Mouse (Mus musculus): Measurements from ENCODE around the gene Nfam1. TPM values are rescaled to one million over a fixed set of nuclear protein-coding genes. Genes with fewer than 3 reads are reported as not detected.
A peak's percentile ranks its signal among the peaks of the same experiment; 100 is the strongest.
"Not testable (repeated sequence)": the region's sequence is repeated elsewhere in the genome, so short reads cannot be mapped to it uniquely, and the experiment has no call there.

Gene Nfam1
- polyA plus RNA-seq, 1 experiment from 2014 or later = 0.31 TPM

- ATAC-seq (ENCODE audit: low read depth) = no peak
- Histone ChIP-seq H3K9ac (replicated peaks; ENCODE audit: low read depth, low read length) (no peak overlapping the region), H3K36me3 (ENCODE audit: control insufficient read depth, insufficient read depth, low read length) (no peaks in the 10 kb centered on the region), H3K4me2 (ENCODE audit: low read depth, low read length) (no peak overlapping the region), H3K9me3 (ENCODE audit: control insufficient read depth, low read length) (no peaks in the 10 kb centered on the region), H3K4me3 (ENCODE audit: low read depth, low read length) (no peak overlapping the region), H3K4me1 (ENCODE audit: control insufficient read depth, insufficient read depth, low read length) (peaks cover 20% of the 10 kb centered on the region), H3K27ac (ENCODE audit: low read depth, low read length) (peak overlapping the region; percentile 35; the same call in 1 of the 2 replicates), H3K27me3 (ENCODE audit: control insufficient read depth, insufficient read depth, low read length) (no peaks in the 10 kb centered on the region)
- 43% methylated on average over 5 of the region's 5 CpGs for WGBS
These were observed 26.1 kb upstream of the Nfam1 start for GRCm38 (mm10) chr15:83059233-83059660.

GRCm38 (mm10) chr15:83057533-83057932 is 24.4 kb upstream of the Nfam1 start:
- H3K9me3 ChIP-seq (ENCODE audit: control insufficient read depth, low read length) = no peaks in the 10 kb centered on the region
- peak overlapping the region; percentile 91 for H3K27ac ChIP-seq (ENCODE audit: low read depth, low read length)
- no peak overlapping the region for H3K4me3 ChIP-seq (ENCODE audit: low read depth, low read length)
- H3K36me3 ChIP-seq (ENCODE audit: control insufficient read depth, insufficient read depth, low read length) = no peaks in the 10 kb centered on the region
- no peak overlapping the region for H3K9ac ChIP-seq (replicated peaks; ENCODE audit: low read depth, low read length)
- H3K4me1 ChIP-seq (ENCODE audit: control insufficient read depth, insufficient read depth, low read length) = peaks cover 20% of the 10 kb centered on the region
- 71% methylated on average over 8 of the region's 8 CpGs for WGBS
- no peaks in the 10 kb centered on the region for H3K27me3 ChIP-seq (ENCODE audit: control insufficient read depth, insufficient read depth, low read length)
- no peak overlapping the region for H3K4me2 ChIP-seq (ENCODE audit: low read depth, low read length)
- ATAC-seq (ENCODE audit: low read depth) = no peak

- H3K36me3 ChIP-seq (ENCODE audit: control insufficient read depth, insufficient read depth, low read length) = no peaks in the 10 kb centered on the region
- H3K27ac ChIP-seq (ENCODE audit: low read depth, low read length) = peak overlapping the region; percentile 91
- H3K4me2 ChIP-seq (ENCODE audit: low read depth, low read length) = peak overlapping the region; percentile 48
- no peaks in the 10 kb centered on the region for H3K9me3 ChIP-seq (ENCODE audit: control insufficient read depth, low read length)
- H3K27me3 ChIP-seq (ENCODE audit: control insufficient read depth, insufficient read depth, low read length) = no peaks in the 10 kb centered on the region
- H3K9ac ChIP-seq (replicated peaks; ENCODE audit: low read depth, low read length) = peak overlapping the region; percentile 49
- H3K4me1 ChIP-seq (ENCODE audit: control insufficient read depth, insufficient read depth, low read length) = peaks cover 20% of the 10 kb centered on the region
- under 1% methylated on average over 29 of the region's 29 CpGs for WGBS
- H3K4me3 ChIP-seq (ENCODE audit: low read depth, low read length) = peak overlapping the region; percentile 24
- peak; percentile 85 for ATAC-seq (ENCODE audit: low read depth)
These were observed 23.4 kb upstream of the Nfam1 start for GRCm38 (mm10) chr15:83056378-83057083.

GRCm38 (mm10) chr15:83055569-83055968 is 22.5 kb upstream of the Nfam1 start:
- Histone ChIP-seq H3K27ac (ENCODE audit: low read depth, low read length) (peak overlapping the region; percentile 91), H3K27me3 (ENCODE audit: control insufficient read depth, insufficient read depth, low read length) (no peaks in the 10 kb centered on the region), H3K9me3 (ENCODE audit: control insufficient read depth, low read length) (no peaks in the 10 kb centered on the region), H3K4me1 (ENCODE audit: control insufficient read depth, insufficient read depth, low read length) (peaks cover 20% of the 10 kb centered on the region), H3K4me3 (ENCODE audit: low read depth, low read length) (no peak overlapping the region), H3K4me2 (ENCODE audit: low read depth, low read length) (no peak overlapping the region), H3K36me3 (ENCODE audit: control insufficient read depth, insufficient read depth, low read length) (no peaks in the 10 kb centered on the region), H3K9ac (replicated peaks; ENCODE audit: low read depth, low read length) (no peak overlapping the region)
- WGBS = 33% methylated on average over 5 of the region's 5 CpGs
- ATAC-seq (ENCODE audit: low read depth) = no peak

GRCm38 (mm10) chr15:83053261-83053660 is 20.2 kb upstream of the Nfam1 start:
- no peak overlapping the region for H3K27ac ChIP-seq (ENCODE audit: low read depth, low read length)
- H3K4me1 ChIP-seq (ENCODE audit: control insufficient read depth, insufficient read depth, low read length) = peaks cover 11% of the 10 kb centered on the region

GRCm38 (mm10) chr15:83052341-83053104 is 19.4 kb upstream of the Nfam1 start:
- H3K9ac ChIP-seq (replicated peaks; ENCODE audit: low read depth, low read length) = no peak overlapping the region
- H3K4me1 ChIP-seq (ENCODE audit: control insufficient read depth, insufficient read depth, low read length) = peaks cover 13% of the 10 kb centered on the region
- H3K36me3 ChIP-seq (ENCODE audit: control insufficient read depth, insufficient read depth, low read length) = no peaks in the 10 kb centered on the region
- no peak overlapping the region for H3K4me2 ChIP-seq (ENCODE audit: low read depth, low read length)
- H3K9me3 ChIP-seq (ENCODE audit: control insufficient read depth, low read length) = no peaks in the 10 kb centered on the region
- WGBS = 69% methylated on average over 6 of the region's 6 CpGs
- H3K4me3 ChIP-seq (ENCODE audit: low read depth, low read length) = no peak overlapping the region
- H3K27me3 ChIP-seq (ENCODE audit: control insufficient read depth, insufficient read depth, low read length) = no peaks in the 10 kb centered on the region
- ATAC-seq (ENCODE audit: low read depth) = no peak
- no peak overlapping the region for H3K27ac ChIP-seq (ENCODE audit: low read depth, low read length)

More at GRCm38 (mm10) chr15:83053261-83053660, 20.2 kb upstream of the Nfam1 start:
- H3K4me3 ChIP-seq (ENCODE audit: low read depth, low read length) = no peak overlapping the region
- H3K9ac ChIP-seq (replicated peaks; ENCODE audit: low read depth, low read length) = no peak overlapping the region
- H3K4me2 ChIP-seq (ENCODE audit: low read depth, low read length) = no peak overlapping the region
- 20% methylated on average over 11 of the region's 11 CpGs for WGBS
- ATAC-seq (ENCODE audit: low read depth) = no peak
- no peaks in the 10 kb centered on the region for H3K27me3 ChIP-seq (ENCODE audit: control insufficient read depth, insufficient read depth, low read length)
- H3K9me3 ChIP-seq (ENCODE audit: control insufficient read depth, low read length) = no peaks in the 10 kb centered on the region
- H3K36me3 ChIP-seq (ENCODE audit: control insufficient read depth, insufficient read depth, low read length) = no peaks in the 10 kb centered on the region

- no peak for ATAC-seq (ENCODE audit: low read depth)
- Histone ChIP-seq H3K4me1 (ENCODE audit: control insufficient read depth, insufficient read depth, low read length) (0 out of 2 replicates have a peak, but pooled peaks cover 4% of the 10 kb centered on the region), H3K4me3 (ENCODE audit: low read depth, low read length) (no peak overlapping the region), H3K27ac (ENCODE audit: low read depth, low read length) (no peak overlapping the region), H3K9ac (replicated peaks; ENCODE audit: low read depth, low read length) (no peak overlapping the region), H3K27me3 (ENCODE audit: control insufficient read depth, insufficient read depth, low read length) (no peaks in the 10 kb centered on the region), H3K4me2 (ENCODE audit: low read depth, low read length) (no peak overlapping the region), H3K9me3 (ENCODE audit: control insufficient read depth, low read length) (no peaks in the 10 kb centered on the region), H3K36me3 (ENCODE audit: control insufficient read depth, insufficient read depth, low read length) (no peaks in the 10 kb centered on the region)
- WGBS = 89% methylated on average over 7 of the region's 7 CpGs
These were observed 13.6 kb upstream of the Nfam1 start for GRCm38 (mm10) chr15:83046730-83047129.

GRCm38 (mm10) chr15:83046308-83046707 is 13.2 kb upstream of the Nfam1 start:
- ATAC-seq (ENCODE audit: low read depth) = no peak
- no peak overlapping the region for H3K9ac ChIP-seq (replicated peaks; ENCODE audit: low read depth, low read length)
- WGBS = 92% methylated on average over 3 of the region's 3 CpGs

GRCm38 (mm10) chr15:83045565-83045964 is 12.5 kb upstream of the Nfam1 start:
- H3K9ac ChIP-seq (replicated peaks; ENCODE audit: low read depth, low read length); H3K4me2 ChIP-seq (ENCODE audit: low read depth, low read length); H3K4me3 ChIP-seq (ENCODE audit: low read depth, low read length); H3K27me3 ChIP-seq (ENCODE audit: control insufficient read depth, insufficient read depth, low read length); H3K9me3 ChIP-seq (ENCODE audit: control insufficient read depth, low read length); ATAC-seq (ENCODE audit: low read depth); H3K4me1 ChIP-seq (ENCODE audit: control insufficient read depth, insufficient read depth, low read length); H3K36me3 ChIP-seq (ENCODE audit: control insufficient read depth, insufficient read depth, low read length); H3K27ac ChIP-seq (ENCODE audit: low read depth, low read length): not testable (repeated sequence)
- WGBS = 95% methylated on average over 5 of the region's 5 CpGs

More at GRCm38 (mm10) chr15:83046308-83046707, 13.2 kb upstream of the Nfam1 start:
- Histone ChIP-seq H3K4me1 (ENCODE audit: control insufficient read depth, insufficient read depth, low read length) (0 out of 2 replicates have a peak, but pooled peaks cover 4% of the 10 kb centered on the region), H3K9me3 (ENCODE audit: control insufficient read depth, low read length) (no peaks in the 10 kb centered on the region), H3K27me3 (ENCODE audit: control insufficient read depth, insufficient read depth, low read length) (no peaks in the 10 kb centered on the region), H3K27ac (ENCODE audit: low read depth, low read length) (no peak overlapping the region), H3K4me2 (ENCODE audit: low read depth, low read length) (no peak overlapping the region), H3K36me3 (ENCODE audit: control insufficient read depth, insufficient read depth, low read length) (no peaks in the 10 kb centered on the region), H3K4me3 (ENCODE audit: low read depth, low read length) (no peak overlapping the region)
